24 mouse cellular contexts compared by ENCODE assay signal in the genomic region with DNA sequence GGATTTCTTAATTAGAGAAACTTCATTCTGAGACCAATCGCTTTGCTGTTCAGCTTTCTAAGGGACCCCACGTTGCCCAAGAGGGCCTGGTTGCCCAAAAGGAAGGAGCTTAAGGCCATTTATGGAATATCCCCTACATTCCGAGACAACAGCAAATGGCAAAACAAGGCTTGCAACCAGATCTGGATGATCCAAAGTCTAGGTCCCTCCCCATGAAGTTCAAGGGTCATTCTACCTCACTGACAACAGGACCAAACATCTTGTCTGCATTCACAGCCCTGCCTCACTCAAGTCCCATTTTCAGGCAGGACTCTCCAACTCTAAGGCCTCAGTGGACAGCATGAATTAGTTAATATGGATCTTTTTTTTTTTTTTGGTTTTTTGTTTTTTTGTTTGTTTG. TPM values are rescaled to one million over a fixed set of nuclear protein-coding genes. Genes with fewer than 3 reads are reported as not detected.
"Had no signal": no experiment of that assay in that cellular context is flagged by ENCODE, and none has a peak within 500 bp of the region (broad histone marks: within the 10 kb centered on the region; RNA-seq: fewer than 3 reads in every experiment).

No protein-coding gene starts in this region.

- H3K4me2 ChIP-seq: limb, embryonic 12.5 days; limb, embryonic 15.5 days; liver, embryonic 13.5 days; lung, embryonic 15.5 days; midbrain, embryonic 13.5 days; neural tube, embryonic 13.5 days; stomach, embryonic 15.5 days had no signal

- H3K4me3 ChIP-seq: limb, embryonic 12.5 days; limb, embryonic 15.5 days; liver, embryonic 13.5 days; lung, embryonic 15.5 days; megakaryocyte, embryonic 14.5 days; midbrain, embryonic 10.5 days; midbrain, embryonic 13.5 days; myocyte; neural tube, embryonic 13.5 days; stomach, embryonic 15.5 days had no signal

- DNase-seq: left cerebral cortex, postnatal 4 days; liver, embryonic 13.5 days; lung, adult 18-20 months; lung, postnatal 10 days; lung, postnatal 36 days; retina, postnatal 1 day; right cerebral cortex, postnatal 25 days; spleen, adult 18-20 months; thymus, postnatal 25 days had no signal

- H3K36me3 ChIP-seq: limb, embryonic 12.5 days; limb, embryonic 15.5 days; liver, embryonic 13.5 days; lung, embryonic 15.5 days; midbrain, embryonic 10.5 days; midbrain, embryonic 13.5 days; neural tube, embryonic 13.5 days; stomach, embryonic 15.5 days had no signal

- ATAC-seq: hindbrain, postnatal 0 days; inflammation-experienced regulatory T-cells, adult 6 months; intestine, embryonic 16.5 days; midbrain, embryonic 13.5 days; midbrain, embryonic 16.5 days had no signal

- H3K9me3 ChIP-seq: limb, embryonic 12.5 days; limb, embryonic 15.5 days; liver, embryonic 13.5 days; lung, embryonic 15.5 days; midbrain, embryonic 10.5 days; midbrain, embryonic 13.5 days; neural tube, embryonic 13.5 days; stomach, embryonic 15.5 days had no signal

- H3K27me3 ChIP-seq: limb, embryonic 15.5 days; liver, embryonic 13.5 days; lung, embryonic 15.5 days; midbrain, embryonic 13.5 days; neural tube, embryonic 13.5 days; stomach, embryonic 15.5 days had no signal

- H3K27ac ChIP-seq: hindbrain, postnatal 0 days; limb, embryonic 12.5 days; limb, embryonic 15.5 days; liver, embryonic 13.5 days; lung, embryonic 15.5 days; midbrain, embryonic 10.5 days; midbrain, embryonic 13.5 days; neural tube, embryonic 13.5 days; stomach, embryonic 15.5 days had no signal

- H3K9ac ChIP-seq: limb, embryonic 12.5 days; limb, embryonic 15.5 days; liver, embryonic 13.5 days; lung, embryonic 15.5 days; midbrain, embryonic 13.5 days; neural tube, embryonic 13.5 days; stomach, embryonic 15.5 days had no signal

- H3K4me1 ChIP-seq: limb, embryonic 12.5 days; limb, embryonic 15.5 days; liver, embryonic 13.5 days; lung, embryonic 15.5 days; megakaryocyte, embryonic 14.5 days; midbrain, embryonic 13.5 days; neural tube, embryonic 13.5 days; stomach, embryonic 15.5 days had no signal

RNA-seq across cellular contexts. Expression of gene Lrp2, which starts 20.8 kb away (rescaled TPM):
- total RNA-seq: monocyte, adult 5-6 weeks; neutrophil, adult 5-6 weeks had no signal
- polyA plus RNA-seq: inflammation-experienced regulatory T-cells, adult 6 months; limb, embryonic 12.5 days; limb, embryonic 15.5 days had no signal

RNA-seq across cellular contexts. Expression of gene Bbs5, which starts 40.4 kb away (rescaled TPM):
- total RNA-seq: monocyte, adult 5-6 weeks; neutrophil, adult 5-6 weeks had no signal
